Mouse (Mus musculus): ENCODE measurements around the gene Twist1.

The Twist1 gene

DNA sequence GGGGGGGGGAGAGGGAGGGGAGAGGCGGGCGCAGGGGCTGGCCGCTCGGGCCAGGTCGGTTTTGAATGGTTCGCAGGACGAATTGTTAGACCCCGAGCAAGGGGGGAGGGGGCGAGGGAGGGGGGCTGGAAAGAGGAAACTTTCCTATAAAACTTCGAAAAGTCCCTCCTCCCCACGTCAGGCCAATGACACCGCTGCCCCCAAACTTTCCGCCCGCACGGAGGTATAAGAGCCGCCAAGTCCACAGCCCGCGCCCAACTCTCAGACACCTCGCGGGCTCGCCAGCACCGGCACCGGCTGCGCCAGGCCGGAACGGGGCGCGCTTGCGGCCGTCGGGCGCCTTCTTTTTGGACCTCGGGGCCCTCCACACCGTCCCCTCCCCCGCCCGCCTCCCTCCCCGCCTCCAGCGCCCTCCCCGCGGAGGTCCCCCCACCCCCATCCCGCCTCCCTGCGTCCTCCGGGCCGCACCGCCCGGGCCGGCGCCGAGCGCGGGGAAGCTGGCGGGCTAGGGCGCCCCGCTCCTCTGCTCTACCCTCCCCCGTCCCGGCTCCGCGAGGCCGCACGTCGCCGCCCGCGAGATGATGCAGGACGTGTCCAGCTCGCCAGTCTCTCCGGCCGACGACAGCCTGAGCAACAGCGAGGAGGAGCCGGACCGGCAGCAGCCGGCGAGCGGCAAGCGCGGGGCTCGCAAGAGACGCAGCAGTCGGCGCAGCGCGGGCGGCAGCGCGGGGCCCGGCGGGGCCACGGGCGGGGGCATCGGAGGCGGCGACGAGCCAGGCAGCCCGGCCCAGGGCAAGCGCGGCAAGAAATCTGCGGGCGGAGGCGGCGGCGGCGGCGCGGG, at the start of gene Twist1:
TSS of gene Twist1 (plus strand) at position 272 of the 841 bp plus-strand sequence.
- DNase-seq (ENCODE audit: low read depth, low spot score), result peak; percentile 81

DNA sequence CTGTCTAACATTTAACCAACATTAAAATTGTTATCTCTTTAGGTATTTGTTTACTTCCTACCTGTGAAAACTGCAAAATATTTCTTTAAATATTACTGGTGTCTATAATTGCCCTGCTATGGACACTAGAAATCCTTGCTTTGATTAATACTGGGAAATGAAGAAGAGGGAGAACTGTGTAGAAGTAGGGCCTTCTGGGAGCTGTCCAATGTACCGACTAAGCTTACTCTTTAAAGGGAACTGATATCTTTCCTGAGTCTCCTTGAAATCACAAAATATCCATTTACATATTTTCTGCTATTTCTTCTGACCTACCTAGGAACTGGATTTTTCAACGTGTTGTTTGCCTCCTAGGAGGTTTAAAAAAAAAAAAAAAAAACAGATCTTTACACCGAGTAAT, 30.7 kb upstream of the Twist1 start:
- peak; percentile 20 for DNase-seq (ENCODE audit: low read depth, low spot score)

DNA sequence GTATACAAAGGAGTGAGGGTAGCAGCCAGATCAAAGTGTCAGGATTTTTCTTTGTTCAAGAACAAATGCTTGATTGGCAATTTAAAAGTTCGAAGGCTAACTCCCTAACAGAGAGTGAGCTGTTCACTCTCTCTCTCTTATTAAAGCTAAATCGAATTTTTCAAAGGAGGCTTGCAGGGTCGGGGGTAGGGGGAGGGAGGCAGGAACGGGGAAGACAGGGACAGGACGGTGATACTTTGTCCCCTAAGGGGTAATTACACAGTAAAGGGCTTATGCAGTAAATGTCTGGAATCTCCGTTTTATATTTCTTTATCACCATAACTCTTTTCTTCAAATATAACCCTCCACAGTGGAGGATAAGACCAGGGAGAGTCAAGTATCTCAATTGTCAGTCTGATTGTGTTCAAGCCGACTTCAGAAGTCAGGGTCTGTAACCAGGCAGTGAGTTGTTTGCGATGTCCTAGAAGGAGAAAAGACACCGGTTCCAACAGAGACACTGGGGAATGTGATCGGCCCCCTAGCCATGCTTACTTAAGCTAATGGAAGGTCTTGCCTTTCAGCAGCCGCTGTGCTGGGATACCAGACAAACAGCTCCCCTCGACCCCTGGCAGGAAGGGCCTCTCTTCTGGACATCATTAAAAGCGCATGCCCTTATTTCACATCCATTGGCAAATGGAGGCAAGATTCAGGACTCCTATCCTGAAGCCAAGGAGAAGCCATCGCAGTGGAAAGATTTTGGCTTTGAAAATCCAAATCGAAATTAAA, 30.0 kb upstream of the Twist1 start:
- DNase-seq (ENCODE audit: low read depth, low spot score), result no peak

DNA sequence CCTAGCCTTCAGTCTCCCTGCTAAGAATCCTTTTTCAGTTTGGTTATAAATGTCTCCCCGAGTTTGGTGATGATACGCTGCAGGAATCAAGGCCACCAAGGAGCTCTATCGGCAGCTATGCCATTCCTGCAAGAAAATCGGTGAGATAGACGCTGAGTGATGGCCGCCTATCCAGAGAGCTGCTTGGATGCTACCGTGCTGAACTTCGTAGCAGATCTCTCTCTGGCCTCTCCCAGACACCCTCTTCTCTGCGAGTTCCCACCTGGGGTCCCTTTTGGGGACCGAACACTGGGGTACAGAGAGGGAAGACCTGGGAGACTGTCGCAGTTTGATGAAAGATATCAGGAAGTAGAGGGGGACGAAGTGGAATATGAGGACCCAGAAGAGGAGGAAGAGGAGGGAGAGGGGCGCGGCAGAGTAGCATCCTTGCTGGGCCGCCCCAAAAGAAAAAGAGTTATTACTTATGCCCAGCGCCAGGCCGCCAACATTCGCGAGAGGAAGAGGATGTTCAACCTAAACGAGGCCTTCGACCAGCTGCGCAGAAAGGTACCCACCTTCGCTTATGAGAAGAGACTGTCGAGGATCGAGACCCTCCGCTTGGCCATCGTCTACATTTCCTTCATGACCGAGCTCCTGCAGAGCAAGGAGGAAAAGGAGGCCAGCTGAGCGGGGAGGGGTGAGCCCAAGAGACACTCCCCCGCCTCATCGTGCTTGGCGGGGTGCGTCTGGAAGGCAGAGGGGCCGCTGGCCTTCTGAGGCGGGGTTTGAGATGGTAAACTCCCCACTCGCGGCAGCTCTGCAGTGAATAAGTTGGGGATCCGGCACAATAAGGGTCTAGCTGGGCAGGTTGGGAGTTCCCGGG, 28.9 kb upstream of the Twist1 start, which contains the start of gene Ferd3l:
TSS of gene Ferd3l (plus strand) at position 95 of the 862 bp plus-strand sequence.
- DNase-seq (ENCODE audit: low read depth, low spot score), result no peak

DNA sequence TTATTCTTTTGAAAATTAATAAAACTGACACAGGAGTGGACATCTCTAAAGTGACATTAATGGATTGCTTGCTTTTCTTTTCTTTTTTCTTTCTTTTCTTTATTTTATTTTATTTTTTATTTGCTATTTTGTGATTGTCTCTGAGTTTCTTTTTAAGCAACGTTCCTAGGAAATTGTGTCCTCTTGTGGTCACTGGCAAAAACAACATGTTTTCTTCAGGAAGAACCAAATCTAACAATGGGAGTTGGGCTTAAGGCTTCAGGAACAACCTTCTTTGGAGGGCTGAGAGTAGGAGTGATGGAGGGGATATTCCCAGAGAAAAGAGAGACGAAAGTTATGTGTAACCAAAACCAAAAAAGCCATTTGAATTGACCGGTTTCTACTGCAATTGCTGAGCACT, 4.6 kb upstream of the Twist1 start:
- no peak for DNase-seq (ENCODE audit: low read depth, low spot score)

DNA sequence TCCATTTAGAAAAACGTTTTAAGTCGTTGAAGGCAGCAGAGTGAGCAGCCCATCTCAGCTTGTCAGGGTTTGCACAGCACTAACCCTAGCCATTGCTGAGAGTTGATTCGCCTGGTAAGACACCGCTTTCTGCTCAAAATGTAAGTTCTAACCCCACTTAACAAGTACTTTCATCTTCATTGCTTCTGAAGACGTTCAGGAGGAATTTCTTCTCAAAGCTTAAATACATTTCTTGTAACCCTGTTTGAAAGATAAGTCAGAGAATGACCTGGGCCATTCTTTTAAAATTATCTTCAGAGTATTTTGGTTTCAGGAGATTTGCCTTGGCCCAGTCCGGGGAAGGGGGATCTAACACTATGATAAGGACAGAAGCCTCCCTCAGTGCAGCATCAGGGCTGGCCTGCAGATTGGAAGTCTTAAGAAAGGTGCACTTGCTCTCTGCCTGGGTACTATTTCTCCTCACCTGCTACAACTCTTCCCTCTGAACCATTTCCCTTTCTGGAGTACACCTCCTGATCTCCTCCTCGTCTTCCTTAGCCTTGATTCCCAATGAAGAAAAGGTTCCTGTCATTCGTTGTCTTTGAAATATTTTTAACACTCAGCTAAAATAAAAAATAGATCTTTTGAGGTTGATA, 2.4 kb upstream of the Twist1 start:
- DNase-seq (ENCODE audit: low read depth, low spot score), result no peak

DNA sequence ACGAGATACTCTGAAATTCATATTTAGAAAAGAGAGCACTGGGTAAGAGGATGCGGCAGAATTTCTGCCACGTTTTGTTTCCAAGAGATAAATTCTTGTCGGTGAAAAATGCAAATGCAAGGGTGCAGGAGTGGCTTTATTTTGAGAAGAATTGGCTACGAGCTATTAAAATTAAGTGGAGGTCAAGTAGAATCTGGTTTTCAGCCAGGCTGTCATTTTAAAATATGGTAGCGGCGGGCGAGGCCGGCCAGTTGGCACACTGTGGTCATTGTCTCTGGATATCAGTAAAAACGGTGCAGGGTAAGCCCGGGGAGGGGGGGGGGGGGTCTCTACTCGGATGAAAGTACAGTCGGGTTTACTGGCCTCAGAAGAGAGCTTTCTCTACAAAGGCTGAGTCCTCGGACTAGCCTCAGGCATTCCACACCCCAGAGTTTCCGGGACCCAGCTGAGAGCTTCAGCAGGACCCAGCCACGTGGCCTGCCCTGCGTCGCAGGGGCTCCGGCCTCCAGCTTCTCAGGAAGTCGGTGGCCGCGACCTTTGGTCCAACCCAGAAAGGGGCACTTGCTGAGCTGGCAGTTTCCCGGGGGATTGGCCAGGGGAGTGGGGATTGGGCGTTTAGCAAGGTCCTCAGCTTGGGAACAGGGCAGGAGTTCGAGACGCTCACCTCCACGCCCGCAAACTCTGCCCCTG, 1.7 kb upstream of the Twist1 start:
- DNase-seq (ENCODE audit: low read depth, low spot score), result peak; percentile 48

DNA sequence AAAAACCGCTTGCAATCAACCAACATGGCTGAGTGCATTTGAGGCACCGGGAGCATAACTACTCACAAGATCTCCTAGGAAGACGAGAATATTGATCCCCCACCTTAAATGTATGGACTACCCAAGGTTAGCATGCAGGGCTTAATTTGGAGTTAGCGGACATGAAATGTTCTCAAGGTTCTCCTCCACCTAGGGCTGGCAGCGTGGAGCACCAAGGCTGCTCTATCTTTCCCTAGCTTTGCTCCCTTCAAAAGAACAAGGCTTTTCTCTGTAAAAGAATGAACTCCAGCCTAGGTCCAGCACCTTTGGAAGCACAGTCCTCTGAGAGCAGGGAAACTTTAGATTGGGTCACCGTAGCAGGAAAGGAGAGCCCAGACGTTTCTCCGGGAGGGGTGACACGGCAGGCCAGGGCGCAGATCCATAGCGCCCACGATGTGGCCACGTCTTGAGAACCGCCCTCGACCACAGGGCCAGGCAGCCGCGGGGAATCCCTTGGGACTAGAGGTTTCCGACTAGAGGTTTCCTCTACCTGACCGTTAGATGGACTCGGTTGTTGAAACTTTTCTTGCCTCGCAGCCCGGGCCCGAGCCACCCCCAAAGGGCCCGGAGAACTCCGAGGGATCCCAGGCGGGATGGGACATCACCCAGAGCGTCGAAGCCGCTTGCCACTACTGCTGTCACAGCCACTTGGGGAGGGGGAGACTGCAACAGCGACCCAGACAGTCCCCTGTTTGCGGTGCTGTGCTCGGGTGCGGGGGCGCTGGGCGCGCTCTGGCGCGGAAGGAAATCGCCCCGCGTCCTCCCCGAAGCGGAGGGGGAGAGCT, 683 bp upstream of the Twist1 start:
- DNase-seq (ENCODE audit: low read depth, low spot score), result no peak

DNA sequence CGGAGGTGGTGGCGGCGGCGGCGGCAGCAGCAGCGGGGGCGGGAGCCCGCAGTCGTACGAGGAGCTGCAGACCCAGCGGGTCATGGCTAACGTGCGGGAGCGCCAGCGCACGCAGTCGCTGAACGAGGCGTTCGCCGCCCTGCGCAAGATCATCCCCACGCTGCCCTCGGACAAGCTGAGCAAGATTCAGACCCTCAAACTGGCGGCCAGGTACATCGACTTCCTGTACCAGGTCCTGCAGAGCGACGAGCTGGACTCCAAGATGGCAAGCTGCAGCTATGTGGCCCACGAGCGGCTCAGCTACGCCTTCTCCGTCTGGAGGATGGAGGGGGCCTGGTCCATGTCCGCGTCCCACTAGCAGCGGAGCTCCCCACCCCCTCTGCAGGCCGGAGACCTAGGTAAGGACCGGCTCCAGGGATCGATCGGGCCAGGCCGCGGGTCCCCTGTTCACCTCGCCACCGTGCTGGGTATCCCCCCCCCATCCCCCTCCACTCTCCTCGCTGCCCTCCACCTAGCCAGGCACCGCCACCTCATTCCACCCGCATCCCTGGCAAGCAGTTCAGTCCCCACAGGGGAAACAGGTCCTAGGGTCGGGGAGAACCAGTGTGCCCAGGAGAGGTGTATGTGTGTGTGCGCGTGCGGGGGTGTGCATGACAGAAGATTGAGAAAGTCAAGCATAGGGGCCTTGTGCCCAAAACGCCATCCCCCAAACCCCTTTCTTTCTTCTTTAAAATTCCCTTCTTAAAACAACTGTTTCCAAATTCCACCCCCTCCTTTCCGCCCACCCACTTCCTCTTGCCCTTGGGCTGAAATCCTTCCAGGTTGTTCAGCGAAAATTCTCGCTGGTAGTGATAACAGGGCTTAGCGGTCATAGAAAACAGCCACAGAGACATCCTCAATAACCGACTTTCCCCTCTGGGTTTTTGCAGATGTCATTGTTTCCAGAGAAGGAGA, 1.0 kb downstream of the Twist1 start:
- DNase-seq (ENCODE audit: low read depth, low spot score), result no peak

DNA sequence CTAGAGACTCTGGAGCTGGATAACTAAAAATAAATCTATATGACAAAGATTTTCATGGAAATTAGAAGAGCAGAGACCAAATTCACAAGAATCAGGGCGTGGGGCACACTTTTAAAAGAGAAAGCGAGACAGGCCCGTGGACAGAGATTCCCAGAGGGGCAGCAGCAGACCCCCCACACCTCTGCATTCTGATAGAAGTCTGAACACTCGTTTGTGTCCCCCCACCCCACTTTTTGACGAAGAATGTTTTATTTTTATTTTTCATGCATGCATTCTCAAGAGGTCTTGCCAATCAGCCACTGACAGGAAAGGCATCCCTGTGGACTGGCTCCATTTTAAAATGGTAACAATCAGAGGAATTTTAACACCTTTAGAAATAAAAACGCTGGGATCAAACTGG, 1.7 kb downstream of the Twist1 start:
- DNase-seq (ENCODE audit: low read depth, low spot score), result no peak

DNA sequence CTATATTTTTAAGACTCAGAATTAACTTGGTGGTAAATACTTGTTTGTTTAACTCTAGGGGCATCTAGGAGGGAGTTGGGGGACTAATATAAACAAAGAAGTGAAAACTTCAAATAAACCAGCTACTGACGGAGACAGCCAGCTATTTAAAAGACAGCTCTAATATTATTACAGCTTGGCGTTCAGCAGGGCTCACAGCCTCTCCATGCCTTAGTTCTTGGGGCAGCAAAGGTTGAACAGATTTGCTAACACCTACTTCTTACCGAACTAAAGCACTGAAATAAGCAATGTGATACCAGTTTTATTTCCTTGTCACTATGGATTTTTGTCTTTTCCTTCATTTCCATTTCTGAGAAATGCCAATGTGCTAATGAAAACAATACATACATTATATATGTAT, 2.4 kb downstream of the Twist1 start:
- DNase-seq (ENCODE audit: low read depth, low spot score), result no peak

DNA sequence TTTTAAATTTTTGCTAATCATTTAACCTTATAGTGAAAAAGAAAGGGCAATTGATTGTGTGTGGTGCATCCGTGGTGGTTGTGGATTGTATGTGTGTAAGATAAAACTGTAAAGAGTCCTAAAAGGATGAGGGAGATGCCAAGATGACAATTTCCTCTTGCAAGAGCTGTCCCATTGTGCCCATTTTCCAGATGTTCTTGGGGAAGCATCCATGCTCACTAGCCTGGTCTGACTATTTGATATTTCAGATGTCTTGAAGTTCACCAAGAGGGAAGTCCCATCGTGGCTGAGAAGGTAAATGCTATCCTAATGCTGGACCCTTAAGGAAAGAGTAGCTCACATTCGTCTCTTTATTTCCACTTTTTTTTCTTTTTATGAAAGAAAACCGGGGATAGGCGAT, 3.5 kb downstream of the Twist1 start:
- no peak for DNase-seq (ENCODE audit: low read depth, low spot score)

DNA sequence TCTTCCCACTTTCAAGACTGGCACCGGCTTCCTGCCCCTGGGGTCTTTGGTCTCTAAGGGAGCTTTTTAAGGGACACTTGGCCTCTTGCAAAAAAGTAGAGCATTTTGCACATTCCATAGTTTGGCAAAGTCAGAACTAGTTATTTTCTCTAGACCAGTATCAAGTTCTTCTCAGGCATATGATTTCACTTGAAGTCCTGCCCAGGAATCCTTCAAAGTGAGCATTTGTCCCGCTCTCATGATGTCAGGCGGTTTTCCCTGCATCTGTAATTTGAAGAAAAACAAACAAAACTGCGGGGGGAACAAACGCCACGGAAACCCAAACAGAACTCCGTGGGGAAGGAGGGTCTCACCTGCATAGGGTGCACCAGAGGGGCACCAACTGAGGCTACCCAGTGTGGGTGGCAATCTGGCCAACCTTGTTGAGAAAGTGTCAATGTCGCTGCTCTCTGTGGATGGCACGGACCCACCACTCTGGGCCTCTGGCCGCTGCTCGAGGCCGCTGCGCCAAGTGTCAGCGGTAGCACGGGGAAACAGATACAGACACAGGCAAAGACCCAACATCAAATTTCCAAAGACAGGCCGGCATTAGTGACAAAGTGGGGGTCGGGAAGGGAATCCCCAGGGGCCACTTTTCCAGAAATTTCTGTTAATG, 4.8 kb downstream of the Twist1 start:
- DNase-seq (ENCODE audit: low read depth, low spot score), result no peak

DNA sequence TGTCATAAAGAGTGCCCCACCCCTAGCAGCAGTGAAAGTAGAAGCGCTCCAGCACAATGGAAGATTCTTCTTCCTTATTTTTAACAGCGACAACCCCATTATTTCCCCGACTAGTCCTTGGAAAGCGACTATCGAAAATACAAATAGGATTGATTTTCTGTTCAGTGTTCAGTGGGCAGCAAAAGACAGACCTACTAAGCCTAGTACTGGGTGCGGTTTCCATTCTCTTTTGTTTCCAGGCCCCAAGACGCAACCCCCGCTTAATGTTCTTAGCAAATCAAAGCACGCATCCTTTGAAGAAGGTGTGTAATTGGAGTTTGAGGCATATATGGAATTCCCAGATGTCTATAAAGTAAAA, 5.3 kb downstream of the Twist1 start:
- DNase-seq (ENCODE audit: low read depth, low spot score), result no peak

DNA sequence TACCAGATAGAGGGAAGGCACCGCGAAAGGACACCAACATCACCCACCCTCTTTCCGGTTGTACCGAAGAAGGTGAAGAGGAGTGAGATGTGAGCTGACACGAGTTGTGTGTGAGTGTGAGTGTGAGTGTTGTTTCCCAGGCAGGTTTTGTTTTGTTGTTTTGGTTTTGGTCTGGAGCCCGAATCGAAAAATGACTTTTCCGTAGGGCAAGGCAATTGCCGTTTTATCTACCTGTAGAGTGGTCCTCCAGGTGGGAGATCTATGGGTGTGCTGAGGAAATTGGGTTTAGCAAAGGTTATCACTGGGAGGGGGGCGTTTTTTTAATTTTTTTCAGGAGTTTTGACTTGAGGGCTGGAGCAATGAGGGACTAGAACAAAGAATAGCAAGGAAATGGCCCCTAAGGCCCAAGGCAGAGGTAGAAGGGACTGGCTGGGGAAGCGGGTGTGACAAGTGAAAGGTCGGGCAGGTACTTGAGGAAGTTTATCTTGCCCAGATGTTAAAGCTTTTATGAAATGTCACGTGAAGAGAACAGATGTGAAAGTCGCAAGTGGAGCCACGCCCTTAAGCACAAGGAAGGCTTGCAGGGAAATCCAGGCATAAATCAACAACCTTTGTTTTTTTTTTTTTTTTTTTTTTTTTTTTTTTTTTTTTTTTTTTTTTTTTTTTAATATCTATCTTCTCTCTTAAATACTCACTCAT, 6.3 kb downstream of the Twist1 start:
- no peak for DNase-seq (ENCODE audit: low read depth, low spot score)

DNA sequence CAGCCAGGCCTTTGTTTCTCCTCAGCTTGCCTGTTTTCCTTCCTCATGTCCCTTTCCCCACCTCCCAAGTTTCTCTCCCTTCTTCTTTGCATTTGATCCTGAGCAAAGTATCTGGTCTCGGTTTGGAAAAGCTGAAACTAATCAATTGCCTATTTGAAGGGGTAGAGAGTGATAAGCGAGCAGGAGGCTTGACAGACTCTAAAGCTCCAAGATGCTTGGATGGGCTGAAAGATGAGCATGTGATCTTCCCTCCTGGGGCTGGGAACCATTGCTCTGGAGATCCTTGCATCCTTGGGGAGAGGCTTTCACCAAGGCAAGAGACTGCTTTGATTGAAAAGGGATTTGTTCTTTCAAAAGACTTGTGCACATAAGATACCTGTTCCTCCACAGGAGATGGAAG, 7.0 kb downstream of the Twist1 start:
- DNase-seq (ENCODE audit: low read depth, low spot score), result no peak

DNA sequence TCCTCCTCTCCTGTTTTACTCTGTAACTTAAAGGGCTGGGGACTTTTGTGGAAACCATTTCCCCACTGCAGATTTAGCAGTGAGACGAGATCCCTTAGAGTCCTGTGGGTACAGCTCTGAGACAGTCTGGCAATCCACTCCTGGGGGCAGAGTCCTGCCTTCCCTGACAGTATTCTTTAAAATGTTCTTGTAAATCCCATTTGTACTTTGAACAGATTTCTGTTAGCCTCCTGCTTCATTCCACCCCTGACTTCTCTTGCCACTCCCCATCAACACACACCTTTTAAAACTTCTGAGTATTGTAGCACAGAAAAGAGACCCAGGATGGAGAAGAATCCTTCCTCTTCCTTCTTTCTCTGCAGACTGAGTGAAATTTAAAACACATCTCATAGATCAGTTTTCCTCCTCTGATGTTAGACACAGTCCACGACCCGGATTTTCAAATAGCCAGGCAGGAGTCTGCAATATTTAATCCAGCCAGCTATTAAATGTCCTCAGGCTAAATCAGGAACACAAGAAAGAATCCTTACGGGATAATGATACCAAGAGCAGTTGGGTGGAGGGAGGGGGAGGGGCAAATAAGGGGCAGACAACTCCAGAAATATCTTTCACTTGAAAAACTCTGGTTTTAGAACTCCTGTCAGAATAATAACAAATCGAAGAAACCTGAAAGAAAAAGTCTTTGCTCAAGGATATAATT, 8.3 kb downstream of the Twist1 start:
- no peak for DNase-seq (ENCODE audit: low read depth, low spot score)
